Mouse (Mus musculus): ENCODE data around the gene Hs1bp3. TPM values are rescaled to one million over a fixed set of nuclear protein-coding genes. Genes with fewer than 3 reads are reported as not detected.

The Hs1bp3 gene
- polyA plus RNA-seq, 1 experiment from 2014 or later, result 17.5 TPM

- Histone ChIP-seq H3K4me3 (replicated peaks) (no peak overlapping the region), H3K9me3 (no peaks in the 10 kb centered on the region), H3K4me1 (replicated peaks) (0 out of 2 replicates have a peak, but pooled peaks cover 7% of the 10 kb centered on the region), H3K27me3 (no peaks in the 10 kb centered on the region), H3K36me3 (no peaks in the 10 kb centered on the region), H3K9ac (replicated peaks) (no peak overlapping the region), H3K27ac (peak overlapping the region; percentile 68), H3K4me2 (no peak overlapping the region)
- peak; percentile 45; the same call in 1 of the 2 replicates for ATAC-seq (ENCODE audit: insufficient number of reproducible peaks, insufficient read depth, low FRiP score, low TSS enrichment, low read depth)
- 72% methylated on average over 6 of the region's 6 CpGs for WGBS
Measured at GRCm38 (mm10) chr12:8386451-8387011, 73.3 kb downstream of the Hs1bp3 start.

GRCm38 (mm10) chr12:8387281-8387680 is 74.0 kb downstream of the Hs1bp3 start:
- H3K9me3 ChIP-seq, result no peaks in the 10 kb centered on the region
- no peaks in the 10 kb centered on the region for H3K36me3 ChIP-seq
- no peak overlapping the region for H3K4me3 ChIP-seq (replicated peaks)
- H3K27me3 ChIP-seq, result no peaks in the 10 kb centered on the region
- ATAC-seq (ENCODE audit: insufficient number of reproducible peaks, insufficient read depth, low FRiP score, low TSS enrichment, low read depth), result no peak
- 0 out of 2 replicates have a peak, but pooled peaks cover 7% of the 10 kb centered on the region for H3K4me1 ChIP-seq (replicated peaks)
- WGBS, result 83% methylated on average over 1 of the region's 1 CpGs
- H3K9ac ChIP-seq (replicated peaks), result no peak overlapping the region
- no peak overlapping the region for H3K4me2 ChIP-seq
- H3K27ac ChIP-seq, result peak overlapping the region; percentile 66; the same call in 1 of the 2 replicates

- no peaks in the 10 kb centered on the region for H3K9me3 ChIP-seq
- WGBS, result 89% methylated on average over 4 of the region's 4 CpGs
- ATAC-seq (ENCODE audit: insufficient number of reproducible peaks, insufficient read depth, low FRiP score, low TSS enrichment, low read depth), result no peak
- no peak overlapping the region for H3K9ac ChIP-seq (replicated peaks)
- H3K36me3 ChIP-seq, result no peaks in the 10 kb centered on the region
- 0 out of 2 replicates have a peak, but pooled peaks cover 7% of the 10 kb centered on the region for H3K4me1 ChIP-seq (replicated peaks)
- H3K27me3 ChIP-seq, result no peaks in the 10 kb centered on the region
- no peak overlapping the region for H3K4me3 ChIP-seq (replicated peaks)
- H3K4me2 ChIP-seq, result no peak overlapping the region
- no peak overlapping the region for H3K27ac ChIP-seq
Measured at GRCm38 (mm10) chr12:8388529-8389414, 75.5 kb downstream of the Hs1bp3 start.

GRCm38 (mm10) chr12:8393226-8393625 is 80.0 kb downstream of the Hs1bp3 start:
- H3K36me3 ChIP-seq, result no peaks in the 10 kb centered on the region
- H3K9ac ChIP-seq (replicated peaks), result no peak overlapping the region
- H3K4me2 ChIP-seq, result no peak overlapping the region
- H3K27ac ChIP-seq, result no peak overlapping the region
- ATAC-seq (ENCODE audit: insufficient number of reproducible peaks, insufficient read depth, low FRiP score, low TSS enrichment, low read depth), result no peak
- no peak overlapping the region for H3K4me3 ChIP-seq (replicated peaks)
- H3K4me1 ChIP-seq (replicated peaks), result peaks cover 9% of the 10 kb centered on the region
- 85% methylated on average over 5 of the region's 5 CpGs for WGBS
- no peaks in the 10 kb centered on the region for H3K27me3 ChIP-seq
- no peaks in the 10 kb centered on the region for H3K9me3 ChIP-seq

Other genes starting within 250 kb of the Hs1bp3 start
- gene Ldah, start 105.3 kb upstream of the Hs1bp3 start, polyA plus RNA-seq (2016; fragmentation: Nextera tagmentation; extraction: Ambion mirVana), result 63.4 and 73.3 TPM in 2 replicates
- gene Gdf7, start 11.5 kb upstream of the Hs1bp3 start, polyA plus RNA-seq (2016; fragmentation: Nextera tagmentation; extraction: Ambion mirVana), result 0.80 and 0.88 TPM in 2 replicates
- 32.4 and 35.1 TPM in 2 replicates for gene Rhob, start 186.6 kb downstream of the Hs1bp3 start, polyA plus RNA-seq (2016; fragmentation: Nextera tagmentation; extraction: Ambion mirVana)